Mouse (Mus musculus) hindbrain, embryonic 13.5 days (tissue): Measurements from ENCODE around the gene Fam118a. TPM values are rescaled to one million over a fixed set of nuclear protein-coding genes. Genes with fewer than 3 reads are reported as not detected.
"Not testable (repeated sequence)": the region's sequence is repeated elsewhere in the genome, so short reads cannot be mapped to it uniquely, and the experiment has no call there.

Experiments used
- ATAC-seq: fragments of 200-750 bp; cut with Nextera tagmentation; 2 replicates; pipeline ENCODE4 v1.8.0; 2017; ENCODE audit warnings: moderate TSS enrichment; ENCODE audit not compliant: low FRiP score
- H3K27ac ChIP-seq: fragments of 300-500 bp; sonication (generic); 2 replicates; pipeline ENCODE4 v1.5.1; 2015; ENCODE audit warnings: inconsistent platforms, mild to moderate bottlenecking, moderate library complexity
- H3K27me3 ChIP-seq: fragments of 300-500 bp; sonication (generic); 2 replicates; pipeline ENCODE4 v1.6.1; 2015; ENCODE audit warnings: mild to moderate bottlenecking, inconsistent platforms
- H3K36me3 ChIP-seq: fragments of 300-500 bp; sonication (generic); 2 replicates; pipeline ENCODE4 v1.6.1; 2015; ENCODE audit warnings: mild to moderate bottlenecking, inconsistent platforms
- H3K4me1 ChIP-seq: fragments of 300-500 bp; sonication (generic); replicated peaks from 2 replicates; pipeline ENCODE4 v1.6.1; 2015; ENCODE audit warnings: inconsistent platforms
- H3K4me2 ChIP-seq: fragments of 300-500 bp; sonication (generic); 2 replicates; pipeline ENCODE4 v1.6.1; 2015; ENCODE audit warnings: inconsistent platforms, mild to moderate bottlenecking, moderate library complexity
- H3K4me3 ChIP-seq: fragments of 300-500 bp; sonication (generic); 2 replicates; pipeline ENCODE4 v1.5.1; 2015; ENCODE audit warnings: mild to moderate bottlenecking, inconsistent platforms
- H3K9ac ChIP-seq: fragments of 300-500 bp; sonication (generic); 2 replicates; pipeline ENCODE4 v1.6.1; 2015; ENCODE audit warnings: mild to moderate bottlenecking, inconsistent platforms
- H3K9me3 ChIP-seq: fragments of 300-500 bp; sonication (generic); 2 replicates; pipeline ENCODE4 v1.6.1; 2016; ENCODE audit warnings: inconsistent platforms
- WGBS: fragments of 180-500 bp; shearing (Covaris S2); methylation state at CpG from one replicate; pipeline ENCODE4 v1.1.7; 2015; 5-methylcytosine and 5-hydroxymethylcytosine counted together
- polyA plus RNA-seq: library from polyadenylated mRNA; unstranded; fragments of >200 nt; fragmentation: Nextera tagmentation; extraction: Ambion mirVana; gene quantifications from 2 replicates; pipeline ENCODE4 v1.2.1, GENCODE M21; 2015

Fam118a gene
- polyA plus RNA-seq = 26.7 and 30.4 TPM in 2 replicates

GRCm38 (mm10) chr15:85028648-85029047 lies at the start of gene Fam118a:
Fam118a (plus strand) TSS chr15:85028948.
- not testable (repeated sequence) for ATAC-seq, H3K27ac ChIP-seq, H3K9me3 ChIP-seq, H3K4me3 ChIP-seq, H3K9ac ChIP-seq, H3K4me2 ChIP-seq, H3K27me3 ChIP-seq, H3K4me1 ChIP-seq, H3K36me3 ChIP-seq
- 63% methylated on average over 1 of the region's 1 CpGs for WGBS

DNA sequence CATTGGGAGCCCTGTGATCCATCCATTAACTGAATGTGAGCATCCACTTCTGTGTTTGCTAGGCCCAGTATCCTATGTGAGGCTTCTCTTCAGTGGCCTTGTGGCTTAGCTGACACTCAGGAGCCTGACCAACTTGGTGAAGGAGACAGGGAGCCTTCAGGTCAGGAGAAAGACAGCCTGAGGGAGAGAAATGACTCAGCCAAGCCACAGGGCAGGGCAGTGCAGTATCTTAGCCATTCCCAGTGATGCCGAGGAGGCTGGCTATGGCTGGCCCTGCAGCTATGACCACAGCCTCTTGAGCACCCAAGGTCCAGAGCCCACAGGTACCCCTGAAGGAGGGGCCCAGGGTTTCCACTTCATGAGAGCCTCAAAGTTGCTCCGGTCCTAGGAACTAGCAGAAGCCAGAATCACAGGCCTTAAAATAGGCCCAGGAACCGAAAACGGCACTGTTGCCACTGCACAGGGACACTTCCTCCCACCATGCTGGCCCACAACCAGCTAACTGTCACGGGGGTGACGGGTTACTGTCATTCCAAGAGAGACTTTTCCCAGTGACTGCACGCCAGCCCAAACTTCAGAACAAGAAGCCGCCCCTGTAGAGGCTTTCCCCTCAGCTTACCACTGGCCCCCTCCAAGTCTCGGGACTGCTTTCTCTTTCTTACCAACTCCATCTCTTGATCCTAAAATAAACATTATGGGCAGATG lies 47.0 kb upstream of the Fam118a start:
- ATAC-seq = no peak
- Histone ChIP-seq H3K4me2 (no peak overlapping the region), H3K36me3 (no peaks in the 10 kb centered on the region), H3K9me3 (no peaks in the 10 kb centered on the region), H3K9ac (no peak overlapping the region), H3K27ac (no peak overlapping the region), H3K4me3 (no peak overlapping the region), H3K4me1 (peaks cover 60% of the 10 kb centered on the region), H3K27me3 (no peaks in the 10 kb centered on the region)
- WGBS = 83% methylated on average over 9 of the region's 9 CpGs

DNA sequence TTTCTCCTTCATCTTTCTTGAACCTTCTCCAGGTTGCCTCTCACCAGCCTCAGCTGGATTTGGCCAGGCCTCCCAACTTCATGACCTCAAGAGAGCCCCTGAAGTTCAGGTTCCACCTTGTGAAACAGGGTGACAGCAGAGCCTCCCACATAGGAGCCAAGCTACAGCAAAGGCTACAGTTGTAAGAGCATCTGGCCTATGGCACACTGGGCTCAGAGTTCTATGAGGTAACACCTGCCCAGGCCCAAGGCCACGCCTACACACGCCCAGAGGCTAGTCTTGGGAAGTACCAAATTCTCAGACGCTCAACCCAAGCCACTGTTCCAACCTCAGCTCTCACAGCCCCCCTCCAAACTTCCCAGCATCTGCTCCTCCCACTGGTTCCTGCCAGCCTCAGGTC lies 45.9 kb upstream of the Fam118a start:
- Histone ChIP-seq H3K36me3 (no peaks in the 10 kb centered on the region), H3K27ac (no peak overlapping the region), H3K9ac (no peak overlapping the region), H3K27me3 (no peaks in the 10 kb centered on the region), H3K4me1 (peaks cover 56% of the 10 kb centered on the region), H3K4me3 (no peak overlapping the region), H3K9me3 (no peaks in the 10 kb centered on the region), H3K4me2 (no peak overlapping the region)
- 95% methylated on average over 3 of the region's 3 CpGs for WGBS
- no peak for ATAC-seq

DNA sequence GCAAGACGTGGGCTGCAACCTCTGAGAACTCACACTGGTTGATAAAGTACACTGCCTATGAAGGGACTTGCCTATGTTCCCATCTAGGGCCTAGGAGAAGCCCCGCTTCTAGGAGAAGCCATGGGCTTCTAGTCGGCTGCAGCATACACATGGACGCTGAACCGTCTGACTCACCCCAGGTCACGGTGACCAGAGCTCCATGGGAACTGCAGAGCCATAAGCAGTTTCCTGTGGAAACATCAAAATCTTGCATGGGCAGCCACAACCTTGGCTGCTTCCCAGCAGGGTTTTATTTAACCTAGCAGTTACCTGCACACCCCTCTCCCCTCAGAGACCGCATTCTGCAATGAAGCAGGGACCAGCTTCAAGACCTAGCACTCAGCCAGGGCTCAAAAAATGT lies 45.0 kb upstream of the Fam118a start:
- 0 out of 2 replicates have a peak, but pooled peaks cover 1% of the 10 kb centered on the region for H3K27me3 ChIP-seq
- H3K9me3 ChIP-seq = no peaks in the 10 kb centered on the region
- H3K4me2 ChIP-seq = no peak overlapping the region
- H3K36me3 ChIP-seq = no peaks in the 10 kb centered on the region
- peaks cover 61% of the 10 kb centered on the region for H3K4me1 ChIP-seq
- no peak overlapping the region for H3K27ac ChIP-seq
- 82% methylated on average over 7 of the region's 7 CpGs for WGBS
- no peak overlapping the region for H3K4me3 ChIP-seq
- H3K9ac ChIP-seq = no peak overlapping the region
- no peak for ATAC-seq

DNA sequence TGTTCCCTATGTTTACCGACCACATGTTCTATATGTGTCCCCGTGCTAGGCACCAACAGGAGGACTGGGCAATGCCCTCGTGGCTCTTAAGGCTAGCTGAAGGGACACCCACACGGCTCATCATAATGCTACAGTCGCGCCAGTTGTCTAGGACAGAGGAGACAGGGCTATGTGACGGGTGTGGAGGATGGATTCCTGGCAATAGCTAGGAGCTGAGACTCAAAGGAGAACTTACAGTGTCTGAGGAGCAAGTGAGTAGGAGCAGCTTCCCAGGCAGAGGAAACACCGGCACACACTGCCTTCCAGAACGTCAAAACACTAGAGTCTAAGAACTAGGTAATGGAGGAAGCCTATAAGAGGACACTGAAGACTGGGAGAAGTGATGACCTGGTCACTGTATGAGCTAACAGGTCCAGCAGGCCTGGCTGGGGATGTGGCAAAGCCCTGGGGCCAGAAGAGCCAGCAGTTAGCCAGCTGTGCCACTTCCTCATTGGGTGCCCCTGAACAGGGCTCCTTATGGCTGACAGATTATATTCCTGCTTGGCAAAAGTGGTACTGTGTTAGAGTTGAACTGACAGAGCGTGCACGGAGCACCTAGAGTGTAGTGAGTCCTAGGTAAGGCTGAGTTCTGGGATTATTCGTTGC lies 43.1 kb upstream of the Fam118a start:
- Histone ChIP-seq H3K4me3 (peak overlapping the region; percentile 86), H3K27me3 (0 out of 2 replicates have a peak, but pooled peaks cover 6% of the 10 kb centered on the region), H3K9me3 (no peaks in the 10 kb centered on the region), H3K4me1 (peaks cover 60% of the 10 kb centered on the region), H3K27ac (no peak overlapping the region), H3K4me2 (peak overlapping the region; percentile 82), H3K9ac (peak overlapping the region; percentile 93), H3K36me3 (no peaks in the 10 kb centered on the region)
- no peak for ATAC-seq
- WGBS = 84% methylated on average over 12 of the region's 12 CpGs

- peak overlapping the region; percentile 93 for H3K9ac ChIP-seq
- WGBS = 66% methylated on average over 4 of the region's 4 CpGs
- no peak for ATAC-seq
- no peaks in the 10 kb centered on the region for H3K9me3 ChIP-seq
- H3K4me3 ChIP-seq = peak overlapping the region; percentile 86
- H3K4me1 ChIP-seq = peaks cover 60% of the 10 kb centered on the region
- H3K4me2 ChIP-seq = peak overlapping the region; percentile 82
- 0 out of 2 replicates have a peak, but pooled peaks cover 6% of the 10 kb centered on the region for H3K27me3 ChIP-seq
- H3K27ac ChIP-seq = no peak overlapping the region
- H3K36me3 ChIP-seq = no peaks in the 10 kb centered on the region
These were observed 42.4 kb upstream of the Fam118a start for GRCm38 (mm10) chr15:84986171-84987019.

GRCm38 (mm10) chr15:84987020-84987815 lies 41.5 kb upstream of the Fam118a start:
- ATAC-seq = peak; percentile 76
- Histone ChIP-seq H3K36me3 (no peaks in the 10 kb centered on the region), H3K4me2 (peak overlapping the region; percentile 82), H3K4me1 (peaks cover 53% of the 10 kb centered on the region), H3K9ac (peak overlapping the region; percentile 93), H3K27me3 (0 out of 2 replicates have a peak, but pooled peaks cover 6% of the 10 kb centered on the region), H3K9me3 (no peaks in the 10 kb centered on the region), H3K4me3 (peak overlapping the region; percentile 86), H3K27ac (peak overlapping the region; percentile 82)
- 1% methylated on average over 53 of the region's 53 CpGs for WGBS

GRCm38 (mm10) chr15:84987874-84988825 lies 40.6 kb upstream of the Fam118a start, which contains the start of gene 5031439G07Rik:
5031439G07Rik (minus strand) TSS chr15:84988551.
- no peaks in the 10 kb centered on the region for H3K9me3 ChIP-seq
- peak; percentile 89 for ATAC-seq
- no peaks in the 10 kb centered on the region for H3K36me3 ChIP-seq
- peak within 1 kb of the TSS; percentile 93 for H3K9ac ChIP-seq
- H3K27me3 ChIP-seq = 0 out of 2 replicates have a peak, but pooled peaks cover 6% of the 10 kb centered on the region
- H3K4me2 ChIP-seq = peak within 1 kb of the TSS; percentile 82
- peak within 1 kb of the TSS; percentile 86 for H3K4me3 ChIP-seq
- peak within 1 kb of the TSS; percentile 82 for H3K27ac ChIP-seq
- peaks cover 48% of the 10 kb centered on the region for H3K4me1 ChIP-seq
- WGBS = 2% methylated on average over 33 of the region's 59 CpGs

DNA sequence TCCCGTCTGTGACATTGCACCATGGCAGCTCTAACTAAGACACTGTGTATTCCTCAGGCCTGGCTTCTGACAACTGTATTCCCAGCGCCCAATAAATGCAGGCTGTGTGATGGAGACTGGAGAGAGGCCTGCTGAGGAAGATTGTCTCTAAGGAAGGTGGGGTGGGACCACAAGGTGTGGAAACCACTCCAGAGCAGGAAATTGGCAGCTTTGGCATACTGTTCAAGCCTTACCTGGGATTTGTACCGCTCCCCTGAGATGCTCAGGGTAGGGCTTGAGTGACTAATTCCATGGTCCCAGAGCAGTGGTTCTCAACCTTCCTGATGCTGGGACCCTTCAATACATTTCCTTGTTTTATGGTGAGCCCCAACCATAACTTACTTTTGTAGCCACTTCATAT lies 39.6 kb upstream of the Fam118a start:
- Histone ChIP-seq H3K27ac (no peak overlapping the region), H3K9ac (no peak overlapping the region), H3K4me3 (no peak overlapping the region), H3K4me2 (no peak overlapping the region), H3K36me3 (no peaks in the 10 kb centered on the region), H3K27me3 (0 out of 2 replicates have a peak, but pooled peaks cover 6% of the 10 kb centered on the region), H3K9me3 (no peaks in the 10 kb centered on the region), H3K4me1 (peaks cover 38% of the 10 kb centered on the region)
- ATAC-seq = no peak
- WGBS = 75% methylated on average over 3 of the region's 3 CpGs

GRCm38 (mm10) chr15:84989771-84990170 lies 39.0 kb upstream of the Fam118a start:
- Histone ChIP-seq H3K9me3 (no peaks in the 10 kb centered on the region), H3K4me1 (peaks cover 33% of the 10 kb centered on the region), H3K4me3 (no peak overlapping the region), H3K27me3 (0 out of 2 replicates have a peak, but pooled peaks cover 6% of the 10 kb centered on the region), H3K36me3 (no peaks in the 10 kb centered on the region), H3K27ac (no peak overlapping the region), H3K9ac (no peak overlapping the region), H3K4me2 (no peak overlapping the region)
- WGBS = 59% methylated on average over 7 of the region's 7 CpGs
- ATAC-seq = no peak

DNA sequence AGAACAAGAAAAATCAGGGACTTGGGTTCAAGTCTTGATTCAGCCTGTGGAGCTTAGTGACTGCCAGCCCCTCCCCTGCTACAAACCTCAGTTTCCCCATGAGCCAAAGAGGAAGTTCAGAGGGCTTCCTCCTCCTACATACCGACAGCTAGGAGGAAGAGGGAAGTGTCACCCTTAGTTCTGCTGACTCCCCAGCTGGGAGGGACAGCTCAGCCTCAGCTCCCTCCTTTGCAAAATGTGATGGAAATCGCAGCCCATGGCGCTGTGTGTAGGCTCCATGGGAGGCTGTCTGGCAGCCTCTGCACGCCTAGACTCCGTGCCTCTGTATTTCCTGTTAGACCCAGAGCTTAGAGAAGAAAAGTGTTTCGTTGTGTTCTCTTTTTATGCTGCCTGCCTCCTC lies 34.2 kb upstream of the Fam118a start:
- Histone ChIP-seq H3K9me3 (no peaks in the 10 kb centered on the region), H3K4me2 (no peak overlapping the region), H3K36me3 (no peaks in the 10 kb centered on the region), H3K9ac (no peak overlapping the region), H3K4me1 (no peaks in the 10 kb centered on the region), H3K27ac (no peak overlapping the region), H3K27me3 (0 out of 2 replicates have a peak, but pooled peaks cover 2% of the 10 kb centered on the region), H3K4me3 (no peak overlapping the region)
- no peak for ATAC-seq
- 40% methylated on average over 6 of the region's 6 CpGs for WGBS
